Mouse (Mus musculus) kidney, adult 8-10 months (tissue): ENCODE measurements at regions not wholly inside any gene's neighbourhood (a gene's known extent, or its start where the extent isn't known, plus 50 kb on each side); places are given as distances from the start of the nearest gene placed in this dataset.

Source experiments
- DNase-seq, 2 experiments: peaks; one replicate each; pipeline ENCODE4 v3.0.0; 2022

DNA sequence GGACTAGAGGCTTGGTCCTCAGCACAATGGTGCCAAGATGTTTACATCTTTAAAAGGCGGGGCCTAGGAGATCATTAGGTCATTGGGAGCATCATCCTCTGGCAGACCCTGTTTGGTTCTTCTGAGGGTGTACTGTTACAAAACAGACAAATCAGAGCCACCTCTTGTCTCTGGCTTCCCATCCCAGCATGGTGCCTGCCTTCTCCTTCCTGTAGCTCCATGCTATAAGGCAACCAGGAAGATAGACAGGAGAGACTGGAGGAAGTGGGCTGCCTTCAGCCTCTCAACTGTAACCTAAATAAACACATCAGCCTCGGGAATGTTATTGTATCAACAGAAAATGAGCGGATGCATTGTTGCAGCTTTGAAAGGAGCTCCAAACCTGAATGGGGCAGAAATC is 529.8 kb upstream of the Gm765 start:
- no peak for DNase-seq

DNA sequence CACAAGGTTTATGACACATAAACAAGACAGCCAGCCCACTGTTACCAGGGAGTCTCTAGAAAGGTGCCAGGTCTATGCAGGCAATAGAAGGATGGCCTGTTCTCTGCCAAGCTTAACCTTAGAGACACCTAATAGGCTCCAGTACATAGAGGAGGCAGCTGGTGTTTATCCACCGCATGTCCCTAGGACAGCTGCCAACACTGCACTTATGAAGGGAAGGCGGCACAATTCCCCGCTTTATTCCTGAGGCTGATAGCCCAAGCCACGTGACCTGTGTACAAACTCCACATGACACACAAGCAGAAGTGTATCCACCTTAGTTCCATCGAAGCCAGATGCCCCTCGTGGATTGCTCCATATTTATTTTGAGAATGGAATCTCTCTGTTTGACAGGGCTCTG is 527.2 kb upstream of the Gm765 start:
- DNase-seq = no peak

DNA sequence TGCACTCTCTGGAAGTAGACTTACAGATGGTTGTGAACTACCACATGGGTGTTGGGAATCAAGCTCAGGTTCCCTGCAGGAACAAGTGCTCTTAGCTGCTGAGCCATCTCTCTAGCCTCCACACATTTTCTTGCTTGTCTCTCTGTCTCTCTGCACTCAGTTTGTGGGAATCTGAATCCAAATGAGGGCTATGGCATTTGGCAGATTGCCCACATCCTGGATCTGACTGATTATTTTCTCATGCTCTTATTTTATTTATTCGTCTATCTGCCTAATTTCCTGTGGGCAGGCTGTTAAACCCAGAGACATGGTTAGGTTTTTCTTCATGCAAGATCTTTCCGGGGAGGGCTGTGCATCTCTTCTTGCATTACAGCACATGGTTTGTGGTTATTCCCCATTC is 521.8 kb upstream of the Gm765 start:
- DNase-seq = no peak

DNA sequence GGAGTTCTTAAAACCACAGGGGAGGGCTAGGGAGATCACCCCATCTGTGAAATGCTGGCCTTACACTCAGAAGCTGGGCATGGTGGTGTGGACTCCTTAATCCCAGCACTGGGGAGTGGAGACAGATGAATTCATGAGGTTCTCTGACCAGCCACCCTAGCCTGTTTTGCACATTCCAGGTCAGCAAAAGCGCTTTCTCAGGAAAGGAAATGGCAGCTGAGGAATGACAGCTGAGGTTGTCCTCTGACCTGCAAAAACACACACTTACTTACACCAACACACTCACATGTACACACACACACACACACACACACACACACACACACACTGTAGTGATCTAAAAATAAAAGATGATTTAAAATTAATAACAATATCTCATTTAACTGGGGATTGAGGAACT is 513.4 kb upstream of the Gm765 start:
- no peak for DNase-seq

DNA sequence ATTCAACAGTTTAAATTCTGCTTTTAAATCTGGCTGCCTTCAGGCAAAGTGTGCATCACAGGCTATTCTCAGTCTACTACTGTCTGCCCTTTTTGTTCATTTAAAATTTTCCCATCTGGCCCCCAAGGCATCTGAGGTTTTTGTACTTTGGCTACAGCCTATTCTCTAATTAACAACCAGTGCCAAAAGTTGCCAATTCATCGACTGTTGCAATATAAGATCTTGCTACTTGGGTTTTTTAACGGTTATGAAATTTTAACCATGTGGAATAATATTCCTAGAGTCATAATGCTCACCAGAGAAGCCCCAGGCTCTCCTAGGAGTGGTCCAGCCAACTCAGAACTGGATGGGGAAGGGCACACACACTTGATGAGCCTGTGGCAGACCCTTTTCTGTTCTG is 508.4 kb upstream of the Gm765 start:
- DNase-seq = no peak

DNA sequence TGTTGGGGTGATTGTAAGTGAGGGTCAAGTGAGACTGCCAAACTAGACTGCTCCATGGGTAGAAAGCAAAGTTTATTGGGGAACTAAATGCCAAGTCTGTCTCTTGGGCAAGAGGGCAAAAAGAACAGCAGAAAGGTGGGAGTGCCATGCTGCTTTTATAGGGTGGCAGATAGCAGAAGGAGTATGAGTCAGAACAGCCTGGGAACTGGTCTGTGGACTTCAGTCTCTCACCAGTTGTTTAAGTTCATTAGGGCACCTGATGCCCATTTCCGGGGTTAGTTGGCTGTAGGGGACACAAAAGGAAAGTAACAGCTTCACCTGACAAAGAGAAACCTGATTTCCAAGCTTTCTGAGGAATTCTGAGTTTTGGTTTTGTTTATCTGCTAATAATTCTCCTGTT is 506.3 kb upstream of the Gm765 start:
- no peak for DNase-seq

DNA sequence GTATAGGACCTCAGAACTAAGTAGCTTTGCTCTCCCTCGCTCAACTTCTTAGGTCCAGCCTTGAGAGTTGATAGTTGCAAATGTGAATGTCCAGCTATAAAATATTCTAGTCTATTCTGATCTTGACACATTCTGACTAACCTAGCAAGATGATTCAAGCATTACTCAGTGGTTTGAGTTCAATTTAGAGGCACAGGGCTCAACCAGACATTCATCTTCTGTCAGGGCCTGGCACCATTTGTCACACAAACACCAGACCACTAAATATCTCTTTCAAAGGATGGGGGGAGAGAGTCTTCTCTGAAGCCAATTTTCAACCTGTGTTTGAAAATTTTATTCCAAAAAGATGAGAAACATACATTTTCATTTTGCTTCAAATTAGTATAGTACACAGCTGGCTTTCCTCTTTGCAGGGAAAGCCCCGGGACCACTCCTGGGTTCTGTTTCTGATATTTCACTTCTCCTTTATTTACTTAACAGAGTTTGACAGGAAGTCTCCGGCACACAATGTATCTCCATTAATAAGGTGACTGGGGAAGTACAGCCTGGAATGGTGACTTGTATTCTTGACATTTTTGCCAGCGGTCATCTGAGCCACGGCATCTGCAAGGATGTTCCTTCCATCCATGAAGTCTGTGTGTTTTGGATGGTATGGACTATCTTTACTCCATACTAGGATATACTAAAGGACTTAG is 503.6 kb upstream of the Gm765 start:
- DNase-seq = no peak

DNA sequence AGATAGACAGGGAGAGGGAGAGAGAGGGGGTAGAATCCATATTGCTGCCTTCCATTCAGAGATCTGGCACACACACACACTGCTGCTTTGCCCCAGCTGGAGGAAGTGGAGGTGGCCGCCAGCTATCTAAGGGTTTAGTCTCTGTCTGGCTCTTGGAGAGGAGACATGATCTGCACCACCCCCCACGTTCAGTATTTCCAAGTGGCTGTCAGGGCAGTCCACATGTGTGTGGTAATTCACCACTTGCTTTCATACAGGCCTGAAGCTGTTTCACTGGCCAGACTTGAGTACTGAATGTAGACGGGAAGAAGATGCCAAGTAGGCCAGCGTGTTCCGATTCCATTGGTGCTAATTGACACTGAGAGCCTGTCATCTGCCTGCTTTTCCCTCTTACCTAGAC is 501.0 kb upstream of the Gm765 start:
- DNase-seq = no peak

DNA sequence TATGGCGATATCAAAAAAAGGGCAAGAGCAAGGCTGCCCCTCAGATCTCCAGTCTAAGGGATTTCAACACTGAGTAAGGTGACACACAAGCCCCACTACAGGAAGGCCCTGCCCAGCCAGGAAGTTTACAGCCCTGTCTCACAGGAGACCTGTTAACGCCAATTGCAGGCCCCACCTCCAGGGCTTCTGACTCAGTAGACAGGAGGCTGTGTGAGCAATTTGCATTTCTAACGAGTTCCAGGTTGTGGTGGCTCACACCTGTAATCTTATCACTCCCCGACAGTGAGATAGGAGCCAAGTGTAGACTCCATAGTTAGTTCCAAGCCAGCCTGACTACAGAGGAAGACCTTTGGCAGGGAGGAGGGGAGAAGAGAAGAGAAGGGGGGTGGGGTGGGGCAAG is 500.4 kb upstream of the Gm765 start:
- no peak for DNase-seq

DNA sequence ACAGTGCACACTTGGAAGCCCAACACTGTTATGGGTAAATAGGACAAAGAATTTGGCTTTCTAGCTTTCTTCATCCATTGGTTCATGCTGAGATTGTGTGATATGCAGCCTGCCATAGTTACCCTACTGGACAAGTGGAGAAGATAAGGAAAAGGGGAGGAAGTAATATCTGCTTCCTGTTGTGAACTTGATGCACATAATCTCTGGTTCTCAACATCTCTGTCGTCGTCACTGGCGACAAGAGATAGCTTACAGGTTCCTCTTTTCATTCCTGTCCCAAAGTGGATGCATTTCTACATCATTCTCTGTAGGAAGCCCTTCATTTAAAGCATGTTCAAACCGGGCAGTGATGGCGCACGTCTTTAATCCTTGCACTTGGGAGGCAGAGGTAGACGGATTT is 491.4 kb upstream of the Gm765 start:
- DNase-seq = no peak

DNA sequence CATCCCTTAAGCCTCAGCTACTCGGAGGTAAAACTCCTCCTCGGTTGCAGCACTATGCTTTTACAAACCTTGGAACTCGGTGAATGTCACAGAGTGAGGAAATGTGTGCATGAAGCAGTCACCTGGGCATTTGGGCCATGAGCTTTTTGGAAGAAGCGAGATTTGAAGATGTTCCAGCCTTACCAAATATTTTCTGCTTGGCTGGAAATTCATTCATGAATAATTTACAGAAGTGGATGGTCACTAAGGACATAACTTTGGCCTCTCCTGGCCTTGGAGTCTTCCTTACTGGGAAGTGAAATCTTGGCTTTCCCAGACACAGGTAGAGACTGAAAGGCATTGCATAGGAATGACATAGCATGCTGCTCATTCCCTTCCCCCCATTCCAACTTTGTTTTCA is 487.6 kb upstream of the Gm765 start:
- peak; percentile 12 to 17 for DNase-seq

DNA sequence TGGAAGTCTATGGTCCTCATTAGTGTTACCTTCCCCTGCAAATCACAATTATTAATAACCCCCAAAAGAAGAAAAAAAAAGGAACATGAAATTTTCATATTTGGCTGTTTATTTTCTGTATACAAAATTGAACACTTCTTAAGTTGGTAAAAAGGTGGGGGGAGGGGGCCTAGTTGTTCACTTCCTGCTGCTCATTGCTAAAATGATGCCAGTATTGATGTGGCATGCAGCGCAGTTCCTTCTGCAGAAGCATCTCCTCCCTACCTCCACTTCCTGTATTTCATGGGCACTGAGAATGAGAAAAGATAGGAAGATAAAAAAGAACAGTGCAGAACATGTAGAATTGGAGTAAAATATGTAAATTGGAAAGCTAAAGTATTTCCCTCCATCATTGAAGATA is 465.5 kb upstream of the Gm765 start:
- DNase-seq = no peak

DNA sequence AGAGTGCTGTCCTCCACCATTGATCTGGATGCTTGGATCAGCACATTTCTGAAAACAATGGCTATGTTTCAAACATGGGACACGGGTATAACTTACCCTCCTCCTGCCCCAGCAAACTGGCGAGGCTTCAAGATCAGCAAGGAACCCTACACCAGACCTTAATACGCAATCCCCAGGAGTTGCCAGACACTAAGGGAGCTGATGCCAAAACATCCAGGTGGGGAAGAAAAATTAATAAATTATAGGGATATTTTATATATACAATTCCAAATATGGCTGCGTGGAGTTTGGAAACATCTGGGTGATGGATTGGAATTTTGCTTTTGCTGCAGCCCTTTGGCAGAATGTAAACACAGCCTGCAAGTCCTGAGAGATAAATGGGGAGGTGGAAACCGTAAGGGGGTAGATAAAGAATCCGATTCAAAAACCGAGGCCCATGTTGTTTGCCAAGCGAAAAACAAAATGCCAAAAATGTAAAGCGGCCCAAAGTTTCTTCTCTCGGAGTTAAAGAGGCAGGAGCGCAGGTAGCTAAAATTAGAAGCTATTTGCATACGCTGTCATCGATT is 460.9 kb upstream of the Gm765 start:
- DNase-seq = no peak

DNA sequence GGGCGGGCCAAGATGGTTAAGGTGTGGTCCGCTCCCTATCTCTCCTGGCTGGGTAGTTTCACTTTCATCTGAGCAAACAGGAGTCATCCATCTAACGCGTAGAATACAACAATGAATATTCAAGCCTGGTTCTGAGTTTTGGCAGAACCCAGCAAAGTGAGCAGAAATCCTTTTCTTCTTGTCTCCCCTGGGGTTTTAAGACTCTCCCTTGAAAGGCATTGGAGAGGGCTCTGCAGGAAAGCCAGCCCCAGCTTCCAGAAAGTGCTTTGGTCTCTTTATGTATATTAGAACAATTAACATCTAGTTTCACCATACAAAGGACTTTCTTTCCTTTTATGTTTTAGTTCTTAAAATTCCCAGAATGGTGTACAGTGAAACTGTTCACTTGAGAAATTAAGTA is 458.5 kb upstream of the Gm765 start:
- no peak for DNase-seq

DNA sequence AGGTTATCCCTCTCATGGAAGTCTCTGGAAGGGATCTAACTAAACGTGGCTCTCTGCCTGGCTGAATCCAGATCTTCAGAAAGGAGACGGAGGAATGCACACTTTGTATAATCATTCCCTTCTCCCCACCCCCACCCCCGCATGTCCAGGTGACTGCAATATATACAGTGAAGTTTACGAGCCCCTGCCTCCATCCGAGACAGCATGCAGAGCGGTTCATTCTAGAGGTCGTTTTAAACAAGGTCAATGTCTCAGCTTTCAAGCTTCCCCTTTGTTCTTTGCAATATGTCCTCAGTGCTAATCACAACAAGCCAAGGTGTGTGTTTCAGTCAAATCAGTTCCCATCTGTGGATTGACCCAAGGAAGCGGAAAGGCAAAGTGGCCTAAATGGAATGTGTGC is 457.5 kb upstream of the Gm765 start:
- DNase-seq = no peak

DNA sequence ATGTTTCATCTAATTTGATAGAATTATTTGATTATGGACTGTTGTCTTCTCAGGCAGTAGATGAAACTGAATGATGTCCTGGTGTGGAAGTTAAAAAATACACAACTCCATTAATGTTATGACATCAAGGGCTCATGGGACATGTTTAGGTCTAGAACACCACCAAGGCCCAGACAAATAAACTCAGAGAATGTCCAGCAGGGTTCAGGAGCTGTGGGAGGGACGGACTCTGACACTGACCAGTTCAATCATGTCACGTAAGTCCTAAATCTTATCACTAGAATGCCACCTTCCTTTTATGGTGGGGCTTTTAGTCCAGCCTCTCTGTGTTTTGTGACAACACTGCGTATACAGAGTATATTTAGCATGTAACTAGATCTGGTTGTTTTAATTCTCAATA is 455.2 kb upstream of the Gm765 start:
- DNase-seq = no peak

DNA sequence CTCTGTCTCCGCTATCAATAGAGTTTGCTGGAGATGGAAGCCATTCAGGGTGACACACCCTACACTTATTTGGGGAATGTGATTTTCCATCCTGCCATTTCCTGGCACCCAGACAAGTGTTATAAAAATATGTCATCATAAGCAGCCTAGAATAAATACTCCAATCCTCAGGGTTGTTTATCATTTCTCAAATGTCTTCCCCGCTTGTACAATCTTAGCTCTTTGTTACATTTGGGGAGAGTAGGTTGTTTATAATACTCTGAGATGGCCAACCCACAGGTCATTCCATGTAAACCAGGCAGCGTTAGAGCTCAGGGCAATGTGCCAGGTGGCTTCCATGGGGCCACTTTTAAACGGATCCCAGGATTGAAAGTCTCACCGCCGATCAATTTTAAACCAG is 454.8 kb upstream of the Gm765 start:
- no peak for DNase-seq

DNA sequence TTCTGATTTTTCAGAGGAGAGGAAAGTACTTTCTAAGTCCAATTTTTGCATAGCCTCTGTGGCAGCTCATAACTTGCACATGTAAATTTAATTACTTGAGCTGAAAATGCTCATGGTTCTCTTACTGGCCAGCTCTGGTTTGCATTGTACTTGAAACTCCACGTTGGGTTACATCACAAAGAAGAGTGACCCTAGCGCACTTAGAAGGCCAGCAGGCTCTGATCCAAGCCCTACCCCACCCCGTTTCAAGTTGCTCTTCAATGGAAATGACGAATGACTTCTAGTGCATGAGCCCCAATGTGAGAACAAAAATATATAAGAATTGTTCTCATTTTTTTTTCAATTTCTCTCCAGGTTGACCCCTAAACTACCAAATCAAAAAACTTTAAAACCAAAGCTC is 454.1 kb upstream of the Gm765 start:
- DNase-seq = no peak

DNA sequence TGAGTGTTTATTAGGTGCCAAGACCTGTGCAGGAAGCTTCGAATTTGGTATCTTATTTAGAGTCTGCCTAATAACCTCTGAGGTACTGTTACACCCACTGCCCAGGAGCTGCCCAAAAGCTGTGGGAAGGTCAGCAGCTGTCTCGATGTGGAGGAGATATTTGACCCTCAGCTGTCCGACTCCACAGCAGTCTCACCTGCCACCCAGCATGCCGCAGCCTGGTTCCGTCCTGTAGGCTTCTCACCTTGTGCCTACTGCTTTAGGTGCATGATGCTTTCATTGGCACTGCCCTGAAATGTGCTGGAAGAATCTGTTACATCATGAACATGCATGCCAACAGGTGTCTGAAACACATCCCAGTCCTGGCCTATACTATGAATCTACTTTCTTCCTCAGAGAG is 444.9 kb upstream of the Gm765 start:
- no peak for DNase-seq

DNA sequence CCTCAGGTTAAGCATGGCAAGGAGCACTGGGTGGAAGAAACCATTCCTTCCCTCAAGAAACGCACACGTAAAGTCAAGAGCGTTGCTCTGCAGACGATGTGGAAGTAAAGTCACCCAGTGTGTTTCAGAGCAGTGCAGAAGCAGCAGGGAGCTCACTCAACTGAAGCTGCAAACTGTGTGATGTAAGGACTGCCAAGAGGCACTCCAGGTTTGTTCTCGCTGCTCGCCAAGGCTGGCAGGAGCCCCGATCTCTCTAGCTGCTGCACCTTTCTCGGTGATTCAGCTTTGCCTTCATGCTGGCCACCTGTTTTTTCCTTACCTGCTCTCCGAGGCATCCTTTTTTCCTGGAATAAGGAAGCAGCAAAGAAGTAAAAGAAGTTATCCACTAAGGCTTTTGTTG is 439.5 kb upstream of the Gm765 start:
- DNase-seq = no peak

DNA sequence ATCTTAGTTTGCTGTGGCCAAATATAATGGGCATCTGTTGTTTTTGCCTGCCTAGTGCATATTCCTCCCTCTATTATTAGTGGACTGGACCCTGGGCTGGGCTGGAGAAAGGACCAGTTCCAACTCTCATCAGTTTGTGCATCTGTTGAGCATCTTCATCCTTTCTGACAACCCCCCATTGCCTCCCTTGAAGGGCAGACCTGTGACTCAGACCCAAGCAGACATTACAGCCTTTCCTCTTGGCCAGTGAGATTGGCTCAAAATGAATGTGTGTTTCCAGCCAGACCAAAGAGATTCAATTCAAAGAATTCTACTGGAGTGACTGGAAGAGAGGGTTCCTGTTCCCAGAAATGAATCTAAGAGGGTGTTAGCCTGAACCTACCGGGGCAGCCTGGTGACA is 433.2 kb upstream of the Gm765 start:
- DNase-seq = no peak

DNA sequence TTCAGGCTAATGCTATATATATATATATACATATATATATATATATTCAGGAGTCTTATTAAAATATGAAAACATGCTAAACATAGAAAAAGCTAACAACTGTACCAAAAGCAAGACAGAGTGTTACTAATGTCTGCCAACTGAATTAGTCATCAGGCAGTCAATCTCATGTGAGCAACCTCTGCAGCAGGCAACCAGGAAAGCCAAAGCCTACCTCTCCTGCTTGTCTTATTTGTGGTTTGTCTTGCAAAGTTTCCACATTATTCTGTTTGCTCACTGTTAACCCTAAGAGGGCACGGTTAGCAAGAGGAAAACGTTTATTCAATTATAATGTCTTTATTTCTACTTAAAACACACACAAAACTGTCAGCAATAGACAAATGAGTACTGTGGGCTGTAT is 427.4 kb upstream of the Gm765 start:
- DNase-seq = no peak

DNA sequence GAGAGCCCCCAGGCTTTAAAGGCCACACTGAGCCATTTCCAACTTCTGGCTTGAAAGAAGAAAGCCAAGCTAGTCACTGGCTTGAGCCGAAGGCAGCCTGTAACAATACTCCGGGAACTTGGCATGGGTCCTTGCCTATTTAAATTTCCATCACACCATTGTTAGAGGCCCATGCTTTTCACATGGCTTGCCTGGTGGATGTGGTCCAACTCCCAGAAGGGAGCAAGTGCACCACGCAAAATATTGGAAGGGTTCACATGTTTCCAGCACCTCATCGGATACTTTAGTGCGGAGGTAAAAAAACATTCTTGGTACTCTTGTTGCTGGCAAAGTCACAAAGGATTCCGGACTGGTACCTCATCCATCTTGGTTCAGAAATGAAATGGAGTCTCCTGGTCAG is 426.8 kb upstream of the Gm765 start:
- DNase-seq = no peak

DNA sequence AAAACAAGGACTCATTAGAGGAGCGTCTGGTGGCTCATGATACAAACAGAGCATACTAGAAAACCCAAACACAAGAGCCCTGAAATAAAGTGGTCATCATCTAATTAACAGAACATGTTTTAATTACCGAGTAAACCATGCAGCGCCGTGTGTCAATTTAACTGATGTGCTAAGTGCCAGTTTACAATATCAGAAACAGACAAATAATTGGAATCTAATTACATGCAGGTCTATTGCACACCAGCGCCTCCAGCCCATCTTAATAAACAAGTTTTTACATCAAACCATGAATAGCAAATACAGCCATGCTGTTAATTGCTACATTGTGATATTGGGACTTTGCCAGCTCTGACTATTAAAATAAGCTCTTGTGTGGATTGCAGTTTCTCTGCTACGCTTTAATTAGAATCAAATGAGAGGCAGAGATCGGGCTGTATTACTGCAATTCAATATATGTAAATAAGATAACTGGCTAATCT is 425.3 kb upstream of the Gm765 start:
- DNase-seq = no peak

DNA sequence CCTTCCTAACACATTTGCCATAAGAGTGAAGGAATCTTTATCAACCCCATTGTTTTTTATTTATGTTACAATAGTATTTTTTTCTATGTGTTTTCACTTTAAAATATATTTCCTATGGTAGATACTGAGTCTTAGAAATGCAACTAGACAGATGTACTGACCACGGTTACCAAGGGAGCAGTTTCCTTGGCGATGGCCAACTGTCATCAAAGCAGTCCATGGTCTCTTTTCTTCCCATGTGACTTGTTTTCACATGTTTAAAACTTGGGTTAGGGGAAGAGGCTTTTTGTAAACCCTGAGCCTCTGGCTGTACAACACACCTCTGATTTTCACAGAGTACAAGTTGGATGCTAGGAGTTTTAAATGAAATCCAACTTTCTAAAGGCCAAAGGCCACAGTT is 411.9 kb upstream of the Gm765 start:
- no peak for DNase-seq
